Mouse (Mus musculus) ovary, postnatal 10 days (tissue): ENCODE measurements around the gene Armcx2.
"Not testable (repeated sequence)": the region's sequence is repeated elsewhere in the genome, so short reads cannot be mapped to it uniquely, and the experiment has no call there.

ENCODE experiments used
- DNase-seq: peaks from one replicate; pipeline ENCODE4 v3.0.0; 2022; ENCODE audit warnings: low spot score

Gene Armcx2

GRCm38 (mm10) chrX:134808755-134809224 lies at the start of gene Armcx2:
Armcx2 (minus strand) TSS chrX:134809221.
- DNase-seq = no peak

GRCm38 (mm10) chrX:134849662-134850061 lies 40.6 kb upstream of the Armcx2 start:
- no peak for DNase-seq

GRCm38 (mm10) chrX:134844424-134844823 lies 35.4 kb upstream of the Armcx2 start:
- no peak for DNase-seq

- DNase-seq = no peak
Observed at GRCm38 (mm10) chrX:134830508-134830907, 21.5 kb upstream of the Armcx2 start.

GRCm38 (mm10) chrX:134807833-134808754 lies 927 bp downstream of the Armcx2 start:
- no peak for DNase-seq

GRCm38 (mm10) chrX:134787728-134788127 lies 21.3 kb downstream of the Armcx2 start:
- DNase-seq = no peak

GRCm38 (mm10) chrX:134763428-134764198 lies 45.4 kb downstream of the Armcx2 start:
- not testable (repeated sequence) for DNase-seq

- DNase-seq = no peak
Observed at GRCm38 (mm10) chrX:134757293-134757995, 51.6 kb downstream of the Armcx2 start.

- peak; percentile 15 for DNase-seq
Observed at GRCm38 (mm10) chrX:134756434-134757292, 52.4 kb downstream of the Armcx2 start, which contains the start of gene Armcx3. Armcx3 (plus strand) TSS chrX:134756595.
